Mouse (Mus musculus) midbrain, embryonic 14.5 days (tissue): ENCODE data around the gene Agmat. TPM values are rescaled to one million over a fixed set of nuclear protein-coding genes. Genes with fewer than 3 reads are reported as not detected.

ENCODE experiments used
- ATAC-seq: fragments of 200-750 bp; cut with Nextera tagmentation; 2 replicates; pipeline ENCODE4 v1.8.0; 2017; ENCODE audit warnings: moderate number of reproducible peaks, moderate library complexity; ENCODE audit not compliant: low FRiP score, low TSS enrichment
- DNase-seq: peaks from one replicate; pipeline ENCODE4 v3.0.0-alpha.2; 2015
- H3K27ac ChIP-seq: fragments of 300-500 bp; sonication (generic); replicated peaks from 2 replicates; pipeline ENCODE4 v1.5.1; 2014; ENCODE audit warnings: mild to moderate bottlenecking, low read depth, low read length, moderate library complexity
- H3K27me3 ChIP-seq: fragments of 300-500 bp; sonication (generic); 2 replicates; pipeline ENCODE4 v1.6.1; 2014; ENCODE audit warnings: low read length, control low read depth, mixed read lengths; ENCODE audit not compliant: control insufficient read depth, insufficient read depth
- H3K36me3 ChIP-seq: fragments of 300-500 bp; sonication (generic); 2 replicates; pipeline ENCODE4 v1.6.1; 2014; ENCODE audit warnings: low read length, control low read depth; ENCODE audit not compliant: control insufficient read depth, insufficient read depth
- H3K4me1 ChIP-seq: fragments of 300-500 bp; sonication (generic); 2 replicates; pipeline ENCODE4 v1.6.1; 2014; ENCODE audit warnings: mild to moderate bottlenecking, antibody characterized with exemption, low read length, control low read depth; ENCODE audit not compliant: control insufficient read depth, insufficient read depth
- H3K4me2 ChIP-seq: fragments of 300-500 bp; sonication (generic); 2 replicates; pipeline ENCODE4 v1.6.1; 2014; ENCODE audit warnings: mild to moderate bottlenecking, low read length, moderate library complexity
- H3K4me3 ChIP-seq: fragments of 300-500 bp; sonication (generic); replicated peaks from 2 replicates; pipeline ENCODE4 v1.5.1; 2014; ENCODE audit warnings: low read depth, low read length
- H3K9ac ChIP-seq: fragments of 300-500 bp; sonication (generic); replicated peaks from 2 replicates; pipeline ENCODE4 v1.6.1; 2014; ENCODE audit warnings: mild to moderate bottlenecking, low read length, moderate library complexity
- H3K9me3 ChIP-seq: fragments of 300-500 bp; sonication (generic); 2 replicates; pipeline ENCODE4 v1.6.1; 2016; ENCODE audit warnings: low read length, control low read depth, mixed read lengths; ENCODE audit not compliant: control insufficient read depth
- WGBS: fragments of 180-500 bp; shearing (Covaris S2); extraction: QIAGEN DNeasy Blood & Tissue Kit; methylation state at CpG from one replicate; pipeline ENCODE4 v1.1.7; 2014; 5-methylcytosine and 5-hydroxymethylcytosine counted together
- polyA plus RNA-seq: library from polyadenylated mRNA; unstranded; fragments of >200 nt; fragmentation: Nextera tagmentation; extraction: Ambion mirVana; gene quantifications from 2 replicates; pipeline ENCODE4 v1.2.1, GENCODE M21; 2014

Gene Agmat
- polyA plus RNA-seq, 1 experiment from 2014 or later = not detected

DNA sequence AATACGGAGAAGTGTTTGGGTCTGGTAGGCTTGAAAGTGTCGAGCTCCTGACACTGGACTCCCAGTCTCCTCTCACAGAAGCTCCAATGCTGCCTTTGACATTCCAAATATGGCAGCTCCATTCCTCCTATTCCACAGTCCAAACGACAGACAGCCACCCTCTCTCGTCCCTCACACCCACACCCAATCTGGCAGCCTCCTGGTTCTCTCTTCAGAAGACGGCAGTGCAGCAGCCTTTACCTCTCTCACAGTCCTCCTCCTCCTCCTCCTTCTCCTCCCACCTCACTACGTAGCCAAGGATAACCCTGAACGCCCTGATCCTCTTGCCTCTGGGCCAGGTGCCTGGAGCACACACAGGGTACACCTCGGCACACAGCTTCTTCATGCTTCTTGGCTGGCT is 33.4 kb downstream of the Agmat start:
- 96% methylated on average over 8 of the region's 8 CpGs for WGBS
- H3K4me3 ChIP-seq = no peak overlapping the region
- H3K27me3 ChIP-seq = no peaks in the 10 kb centered on the region
- no peak for DNase-seq
- no peaks in the 10 kb centered on the region for H3K9me3 ChIP-seq
- no peak overlapping the region for H3K9ac ChIP-seq
- H3K36me3 ChIP-seq = peaks cover 91% of the 10 kb centered on the region
- no peak for ATAC-seq
- H3K27ac ChIP-seq = no peak overlapping the region
- H3K4me1 ChIP-seq = no peaks in the 10 kb centered on the region
- no peak overlapping the region for H3K4me2 ChIP-seq

DNA sequence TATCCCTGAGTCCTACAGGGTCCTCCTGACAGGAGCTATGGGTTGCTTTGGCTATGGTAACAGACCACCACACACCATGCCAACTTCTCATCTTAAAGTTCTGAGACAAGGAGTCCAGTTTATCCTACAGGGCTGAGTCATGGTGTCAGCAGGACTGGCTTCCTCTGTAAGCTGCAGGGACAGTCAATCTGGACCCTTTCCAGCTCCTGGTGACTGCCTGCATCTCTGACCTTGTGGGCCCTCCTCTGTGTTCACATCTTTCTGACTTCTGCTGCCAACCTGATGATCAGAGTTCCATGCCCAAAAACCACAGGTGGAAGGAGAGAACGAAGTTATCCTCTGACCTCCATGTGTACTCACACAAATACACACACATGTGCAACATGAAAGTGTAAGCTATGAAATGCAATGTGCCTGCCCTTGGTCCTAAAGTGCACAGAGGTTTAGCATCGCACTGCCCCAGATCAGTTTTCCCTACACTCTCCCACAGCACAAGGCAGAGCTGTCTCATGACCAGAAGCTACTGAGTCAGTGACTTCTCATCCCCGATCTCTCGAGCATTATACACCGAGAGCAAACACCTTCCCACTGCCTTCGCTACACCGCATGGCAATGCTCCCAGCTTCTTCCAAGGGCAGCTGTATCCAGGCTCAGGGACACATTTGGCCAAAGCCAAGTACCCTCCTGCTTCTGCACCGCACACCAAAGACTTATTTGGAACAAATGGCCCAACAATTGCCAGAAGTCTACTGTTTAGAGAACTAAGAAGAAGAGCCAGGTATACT is 34.9 kb downstream of the Agmat start:
- Histone ChIP-seq H3K4me1 (no peaks in the 10 kb centered on the region), H3K4me3 (no peak overlapping the region), H3K36me3 (peaks cover 89% of the 10 kb centered on the region), H3K27ac (no peak overlapping the region), H3K9me3 (no peaks in the 10 kb centered on the region), H3K4me2 (no peak overlapping the region), H3K27me3 (no peaks in the 10 kb centered on the region), H3K9ac (no peak overlapping the region)
- no peak for ATAC-seq
- 95% methylated on average over 8 of the region's 8 CpGs for WGBS
- DNase-seq = no peak

DNA sequence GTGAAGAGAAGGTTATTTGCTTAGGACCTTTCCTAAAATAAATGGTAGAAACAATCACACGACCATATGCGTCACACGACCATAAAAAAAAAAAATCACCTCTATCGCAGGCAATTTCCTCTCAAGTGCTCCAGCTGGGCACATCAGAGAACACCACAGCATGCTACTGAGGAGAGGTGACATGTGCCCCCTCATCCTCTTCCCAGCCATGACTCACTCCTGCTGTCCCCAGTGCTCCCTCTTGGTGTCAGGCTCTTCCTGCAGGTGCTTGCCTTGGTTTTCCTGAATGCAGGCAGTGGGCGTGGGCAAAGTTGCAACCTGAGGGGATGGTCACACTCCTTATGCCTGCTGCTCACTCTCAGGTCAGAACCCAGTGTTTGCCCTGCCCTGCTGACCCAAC is 38.4 kb downstream of the Agmat start:
- H3K4me2 ChIP-seq = no peak overlapping the region
- no peak overlapping the region for H3K9ac ChIP-seq
- peaks cover 4% of the 10 kb centered on the region for H3K4me1 ChIP-seq
- H3K9me3 ChIP-seq = no peaks in the 10 kb centered on the region
- no peak overlapping the region for H3K4me3 ChIP-seq
- peaks cover 83% of the 10 kb centered on the region for H3K36me3 ChIP-seq
- no peak for DNase-seq
- H3K27ac ChIP-seq = no peak overlapping the region
- ATAC-seq = no peak
- WGBS = 92% methylated on average over 5 of the region's 5 CpGs
- no peaks in the 10 kb centered on the region for H3K27me3 ChIP-seq

GRCm38 (mm10) chr4:141786141-141786540 is 39.7 kb downstream of the Agmat start:
- ATAC-seq (no peak), DNase-seq (no peak)
- no peak overlapping the region for H3K4me3 ChIP-seq
- H3K4me2 ChIP-seq = no peak overlapping the region
- H3K27me3 ChIP-seq = no peaks in the 10 kb centered on the region
- H3K9me3 ChIP-seq = no peaks in the 10 kb centered on the region
- H3K36me3 ChIP-seq = peaks cover 70% of the 10 kb centered on the region
- H3K4me1 ChIP-seq = peaks cover 6% of the 10 kb centered on the region
- 94% methylated on average over 13 of the region's 13 CpGs for WGBS
- H3K27ac ChIP-seq = no peak overlapping the region
- H3K9ac ChIP-seq = no peak overlapping the region

DNA sequence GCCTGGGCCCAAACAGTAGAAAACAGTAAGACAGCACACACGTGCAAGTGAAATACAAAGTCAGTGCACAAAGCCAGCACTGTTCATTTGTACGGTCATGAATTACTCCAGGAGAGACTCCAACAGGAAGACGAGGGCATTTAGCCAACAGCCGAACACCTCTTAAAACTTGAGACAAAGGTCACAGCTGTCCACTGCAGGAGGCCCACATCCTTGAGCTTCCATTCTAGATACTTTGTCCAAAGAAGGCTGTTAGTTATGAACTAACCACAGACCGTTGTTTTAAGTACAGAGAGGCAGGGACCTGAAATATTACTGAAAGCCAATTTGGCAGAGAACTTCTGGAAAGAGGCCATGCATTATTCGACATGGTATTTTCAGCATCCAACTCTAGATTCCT is 40.6 kb downstream of the Agmat start:
- H3K4me2 ChIP-seq = no peak overlapping the region
- H3K27ac ChIP-seq = no peak overlapping the region
- H3K36me3 ChIP-seq = peaks cover 61% of the 10 kb centered on the region
- no peaks in the 10 kb centered on the region for H3K27me3 ChIP-seq
- DNase-seq = no peak
- no peak for ATAC-seq
- 84% methylated on average over 6 of the region's 6 CpGs for WGBS
- no peak overlapping the region; the same call in 1 of the 2 replicates for H3K9ac ChIP-seq
- no peaks in the 10 kb centered on the region for H3K9me3 ChIP-seq
- peaks cover 6% of the 10 kb centered on the region for H3K4me1 ChIP-seq
- no peak overlapping the region for H3K4me3 ChIP-seq

DNA sequence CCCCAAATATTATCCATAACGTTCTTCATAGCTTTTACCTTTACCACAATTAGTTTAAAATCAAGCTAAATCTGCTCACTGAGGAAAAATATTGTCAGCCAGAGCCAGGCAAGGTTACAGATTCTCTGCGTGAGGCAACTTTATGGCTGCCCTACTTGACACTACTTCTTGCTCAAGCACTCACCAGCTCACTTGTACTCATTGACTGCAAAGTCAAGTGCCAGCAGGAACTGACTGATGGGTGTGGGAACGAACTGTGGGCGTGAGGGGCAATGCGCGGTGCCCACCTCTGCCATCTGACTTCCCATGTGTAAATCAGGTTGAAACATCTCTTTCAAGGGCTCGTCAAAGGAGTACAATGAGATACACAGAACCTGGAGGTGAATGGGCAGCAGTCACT is 41.0 kb downstream of the Agmat start:
- no peaks in the 10 kb centered on the region for H3K27me3 ChIP-seq
- no peaks in the 10 kb centered on the region for H3K9me3 ChIP-seq
- no peak overlapping the region for H3K4me3 ChIP-seq
- no peak for ATAC-seq
- WGBS = 96% methylated on average over 7 of the region's 7 CpGs
- no peak for DNase-seq
- peaks cover 6% of the 10 kb centered on the region for H3K4me1 ChIP-seq
- no peak overlapping the region for H3K9ac ChIP-seq
- H3K4me2 ChIP-seq = no peak overlapping the region
- no peak overlapping the region for H3K27ac ChIP-seq
- peaks cover 57% of the 10 kb centered on the region for H3K36me3 ChIP-seq

DNA sequence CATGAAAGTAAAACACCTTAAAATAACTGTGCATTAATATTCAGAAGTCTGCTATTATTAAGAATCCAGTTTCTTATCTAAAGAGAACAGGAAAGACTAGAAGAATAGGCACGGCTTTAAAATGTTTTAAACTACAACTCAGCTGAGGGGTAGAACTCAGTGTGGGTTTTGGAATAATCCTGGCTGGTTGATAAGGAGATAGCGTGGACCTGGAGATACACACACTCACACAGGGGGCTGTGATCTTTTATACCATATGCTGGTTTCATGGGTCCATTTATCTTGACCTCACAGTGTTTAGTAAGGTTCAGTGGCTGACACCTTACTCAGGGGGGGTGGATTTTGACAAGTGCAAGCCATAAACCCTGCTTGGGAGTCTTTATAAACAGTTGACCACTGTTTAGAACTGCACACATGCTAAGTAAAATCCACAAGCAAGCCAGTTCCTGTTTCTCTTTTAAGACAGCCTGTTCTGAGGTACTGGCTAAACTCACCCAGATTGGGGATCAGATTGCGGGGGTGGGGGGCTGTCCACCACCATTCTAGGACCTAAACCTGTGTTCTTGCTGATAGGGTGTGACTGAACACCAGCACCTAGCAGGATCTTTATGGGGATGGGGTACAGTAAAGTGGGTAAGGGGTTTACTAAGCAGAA is 43.2 kb downstream of the Agmat start:
- H3K9me3 ChIP-seq = no peaks in the 10 kb centered on the region
- H3K36me3 ChIP-seq = peaks cover 34% of the 10 kb centered on the region
- H3K27me3 ChIP-seq = no peaks in the 10 kb centered on the region
- ATAC-seq (no peak), DNase-seq (no peak)
- H3K27ac ChIP-seq = peak overlapping the region; percentile 77; the same call in 1 of the 2 replicates
- peak overlapping the region; percentile 94 for H3K9ac ChIP-seq
- H3K4me1 ChIP-seq = peaks cover 10% of the 10 kb centered on the region
- H3K4me2 ChIP-seq = peak overlapping the region; percentile 74
- peak overlapping the region; percentile 96 for H3K4me3 ChIP-seq
- WGBS = 55% methylated on average over 3 of the region's 3 CpGs

GRCm38 (mm10) chr4:141790524-141790990 is 44.1 kb downstream of the Agmat start, which contains the start of gene Dnajc16:
TSS of gene Dnajc16 (minus strand) at chr4:141790931.
- DNase-seq (peak; percentile 100), ATAC-seq (peak; percentile 92)
- Histone ChIP-seq H3K4me2 (peak within 1 kb of the TSS; percentile 74), H3K9me3 (no peaks in the 10 kb centered on the region), H3K9ac (peak within 1 kb of the TSS; percentile 94), H3K4me1 (peaks cover 16% of the 10 kb centered on the region), H3K27ac (peak within 1 kb of the TSS; percentile 77), H3K36me3 (peaks cover 26% of the 10 kb centered on the region), H3K27me3 (no peaks in the 10 kb centered on the region), H3K4me3 (peak within 1 kb of the TSS; percentile 96)
- under 1% methylated on average over 42 of the region's 42 CpGs for WGBS
